Mouse (Mus musculus) cortical plate, adult 2 months (tissue): ENCODE measurements around the gene Dync1i2.

Experiments
- CTCF ChIP-seq: fragments of 200-500 bp; IDR thresholded peaks from 2 replicates; pipeline ENCODE4 v1.5.1; 2011; ENCODE audit warnings: mild to moderate bottlenecking, control low read depth, low read length; ENCODE audit not compliant: insufficient read depth; ENCODE audit errors: extremely low read depth
- POLR2A ChIP-seq: fragments of 200-500 bp; IDR thresholded peaks from 2 replicates; pipeline ENCODE4 v1.6.1; 2011; ENCODE audit warnings: mild to moderate bottlenecking, low read length, control low read depth; ENCODE audit not compliant: insufficient read depth; ENCODE audit errors: extremely low read depth

DNA sequence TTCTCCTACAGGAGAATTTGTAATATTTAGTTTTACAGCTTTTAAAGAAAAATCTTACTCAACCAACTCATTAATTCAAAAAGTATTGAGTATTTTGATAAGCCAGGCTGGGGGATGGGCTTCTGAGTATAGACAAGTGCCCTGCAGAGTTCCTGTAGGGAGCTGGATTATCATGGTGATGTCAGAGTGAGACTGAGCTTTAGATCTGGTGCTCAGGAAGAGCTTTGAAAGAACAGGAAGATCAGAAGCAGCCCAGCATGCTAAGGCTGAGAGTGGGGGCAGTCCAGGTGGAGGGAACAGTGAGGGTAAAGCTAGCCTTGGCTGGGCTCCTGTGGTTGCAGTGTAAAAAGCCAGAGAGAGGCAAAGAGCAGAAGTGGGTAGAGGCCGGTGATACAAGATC is 9.5 kb downstream of the Dync1i2 start:
- TF ChIP-seq POLR2A (no peak), CTCF (no peak)
